Mouse (Mus musculus) erythroblast, embryonic 14.5 days (primary cell): ENCODE measurements around the gene Sobp. TPM values are rescaled to one million over a fixed set of nuclear protein-coding genes. Genes with fewer than 3 reads are reported as not detected.

Experiments used
- H3K27me3 ChIP-seq: 2 replicates; pipeline ENCODE4 v1.6.1; 2012; ENCODE audit warnings: inconsistent platforms; ENCODE audit not compliant: control insufficient read depth
- H3K36me3 ChIP-seq: 2 replicates; pipeline ENCODE4 v1.6.1; 2012; ENCODE audit warnings: mild to moderate bottlenecking, inconsistent platforms; ENCODE audit not compliant: control insufficient read depth
- H3K4me1 ChIP-seq: 2 replicates; pipeline ENCODE4 v1.6.1; 2012; ENCODE audit warnings: inconsistent platforms; ENCODE audit not compliant: control insufficient read depth
- H3K4me3 ChIP-seq: replicated peaks from 2 replicates; pipeline ENCODE3; 2012; ENCODE audit warnings: moderate library complexity, mild to moderate bottlenecking, inconsistent platforms
- H3K9me3 ChIP-seq: 2 replicates; pipeline ENCODE4 v1.6.1; 2012; ENCODE audit warnings: low read length, inconsistent platforms, mixed read lengths; ENCODE audit not compliant: control insufficient read depth
- GATA1 ChIP-seq: IDR thresholded peaks from 2 replicates; pipeline ENCODE4 v1.6.1; 2012; ENCODE audit warnings: low read length, inconsistent platforms, mixed read lengths
- TAL1 ChIP-seq: IDR thresholded peaks from 3 replicates; pipeline ENCODE4 v1.6.1; 2012; ENCODE audit warnings: low read length, inconsistent platforms, mixed read lengths
- polyA plus RNA-seq: library from polyadenylated mRNA; stranded (reverse); fragments of >175 nt; gene quantifications from 2 replicates; pipeline ENCODE4 v1.2.3, GENCODE M21; 2012

The Sobp gene
- polyA plus RNA-seq, 1 experiment: not detected

DNA sequence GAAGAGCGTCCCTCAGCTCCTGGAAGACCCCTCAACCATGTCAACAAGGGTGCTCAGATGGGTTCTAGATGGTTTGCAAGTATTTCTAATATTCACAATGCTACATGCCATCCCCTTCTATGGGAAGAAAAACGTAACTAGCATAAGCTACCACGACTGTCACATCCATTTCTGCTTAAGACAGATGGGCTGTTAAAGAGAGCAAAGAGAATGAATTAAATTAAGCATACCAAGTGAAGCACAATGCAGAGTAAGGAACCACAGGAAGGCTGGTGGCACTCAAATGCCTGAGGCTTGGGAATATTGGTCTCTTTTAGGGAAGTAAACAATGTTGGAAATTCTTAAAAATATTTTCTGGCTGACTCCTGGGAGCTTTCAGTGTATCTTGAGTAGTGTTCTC, 45.6 kb downstream of the Sobp start:
- H3K9me3 ChIP-seq: no peaks in the 10 kb centered on the region
- TF ChIP-seq GATA1 (no peak), TAL1 (no peak)

DNA sequence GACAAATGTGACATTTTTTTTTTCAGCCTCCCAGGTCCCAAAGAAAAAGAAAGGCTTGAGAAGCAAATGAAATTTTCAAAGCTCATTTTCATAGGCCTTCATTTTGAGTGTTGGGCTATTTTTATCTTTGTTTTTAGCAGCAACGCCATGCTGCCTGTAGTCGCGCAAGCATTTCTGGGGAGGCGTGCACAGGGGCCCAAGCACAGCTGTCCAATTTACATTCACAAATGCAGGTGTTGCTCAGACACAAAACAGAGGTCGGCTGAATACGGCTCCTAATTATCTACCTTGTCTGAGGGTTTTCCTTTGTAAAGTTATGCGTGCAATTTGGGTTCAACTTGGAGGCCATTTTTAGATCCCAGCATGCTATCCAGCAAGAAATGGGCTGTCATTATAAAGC, 49.8 kb downstream of the Sobp start:
- H3K4me1 ChIP-seq: no peaks in the 10 kb centered on the region
- H3K36me3 ChIP-seq: no peaks in the 10 kb centered on the region
- no peak for TF ChIP-seq GATA1
- no peak for TF ChIP-seq TAL1
- no peak overlapping the region for H3K4me3 ChIP-seq
- no peaks in the 10 kb centered on the region for H3K27me3 ChIP-seq
- no peaks in the 10 kb centered on the region for H3K9me3 ChIP-seq

More for the DNA sequence above, 45.6 kb downstream of the Sobp start:
- Histone ChIP-seq H3K4me1 (no peaks in the 10 kb centered on the region), H3K4me3 (no peak overlapping the region), H3K36me3 (no peaks in the 10 kb centered on the region), H3K27me3 (no peaks in the 10 kb centered on the region)

DNA sequence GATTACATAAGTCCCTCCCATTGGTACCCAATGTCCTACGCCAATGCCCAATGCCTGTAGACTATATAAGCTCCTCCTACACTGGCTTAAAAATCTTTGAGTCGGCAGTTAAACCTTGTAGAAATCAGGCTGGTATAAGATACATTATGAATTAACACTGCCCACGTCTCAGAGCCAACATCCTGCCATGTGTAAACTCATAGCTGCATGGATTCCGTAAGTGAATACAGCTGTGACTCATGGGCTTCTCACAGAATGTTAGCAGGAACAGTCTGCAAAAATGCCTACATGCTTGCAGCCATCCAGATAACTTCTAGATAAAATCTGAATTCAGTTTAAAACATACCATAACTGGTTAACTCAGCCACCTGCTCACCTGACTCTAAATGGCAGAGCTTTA, 50.2 kb downstream of the Sobp start:
- Histone ChIP-seq H3K4me3 (no peak overlapping the region), H3K27me3 (no peaks in the 10 kb centered on the region), H3K9me3 (no peaks in the 10 kb centered on the region), H3K4me1 (no peaks in the 10 kb centered on the region), H3K36me3 (no peaks in the 10 kb centered on the region)
- TF ChIP-seq TAL1: no peak
- TF ChIP-seq GATA1: no peak

DNA sequence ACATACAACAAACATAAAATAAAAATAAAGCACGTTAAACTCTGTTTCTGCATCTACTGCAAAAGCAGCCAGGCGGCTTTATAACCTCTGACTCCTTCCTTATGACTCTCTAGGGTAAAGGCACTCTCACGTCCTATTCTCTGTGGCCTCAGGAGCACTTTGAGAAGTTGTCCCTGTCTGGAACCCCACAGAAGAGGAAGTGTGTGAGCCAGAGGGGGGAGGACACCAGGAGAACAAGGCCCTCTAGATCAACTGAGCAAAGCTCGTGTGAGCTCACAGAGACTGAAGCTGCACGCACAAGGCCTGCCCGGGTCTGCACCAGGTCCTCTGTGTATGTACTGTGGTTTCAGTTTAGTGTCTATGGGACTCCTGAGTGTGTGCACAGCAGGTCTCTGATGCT, 50.9 kb downstream of the Sobp start:
- no peak for TF ChIP-seq GATA1
- TF ChIP-seq TAL1: no peak
- Histone ChIP-seq H3K4me1 (no peaks in the 10 kb centered on the region), H3K4me3 (no peak overlapping the region), H3K9me3 (no peaks in the 10 kb centered on the region), H3K27me3 (no peaks in the 10 kb centered on the region), H3K36me3 (no peaks in the 10 kb centered on the region)

DNA sequence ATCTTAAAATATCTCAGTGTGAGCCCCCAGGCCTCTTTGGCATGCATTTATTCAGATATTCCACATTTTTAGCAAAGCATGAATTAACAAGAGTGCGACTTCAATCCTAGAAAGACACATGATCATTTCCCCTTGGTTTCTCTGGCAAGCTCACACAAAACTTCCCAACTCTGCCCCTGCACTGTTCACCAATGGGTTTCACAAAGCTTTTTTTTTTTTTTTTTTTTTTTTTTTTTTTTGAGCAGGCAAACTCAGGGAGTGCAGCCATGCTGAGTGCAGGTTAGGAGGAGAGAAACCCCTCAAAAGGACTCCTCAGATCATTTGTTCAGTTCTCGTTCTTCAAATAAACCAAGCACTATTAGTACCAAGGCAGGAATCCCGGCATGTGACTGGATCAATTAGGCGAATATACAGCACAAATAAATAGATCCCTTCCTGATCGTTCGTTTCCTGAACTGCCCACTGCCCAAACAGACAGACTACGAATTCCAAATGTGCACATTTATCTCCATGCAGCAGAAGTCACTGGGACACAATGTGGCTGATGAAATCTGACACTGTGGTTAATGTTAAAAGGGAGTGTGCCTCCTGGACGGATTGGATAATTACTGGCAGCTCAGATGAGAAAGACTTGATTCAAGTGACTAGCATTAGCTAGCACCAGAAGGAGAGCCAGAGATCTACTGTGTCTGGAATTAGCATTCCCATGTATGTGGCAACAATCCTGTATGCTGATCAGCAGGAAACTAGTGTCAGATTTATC, 53.5 kb downstream of the Sobp start:
- no peak for TF ChIP-seq GATA1
- no peak for TF ChIP-seq TAL1
- H3K36me3 ChIP-seq: no peaks in the 10 kb centered on the region
- no peaks in the 10 kb centered on the region for H3K27me3 ChIP-seq
- no peaks in the 10 kb centered on the region for H3K9me3 ChIP-seq
- no peak overlapping the region for H3K4me3 ChIP-seq
- H3K4me1 ChIP-seq: no peaks in the 10 kb centered on the region

DNA sequence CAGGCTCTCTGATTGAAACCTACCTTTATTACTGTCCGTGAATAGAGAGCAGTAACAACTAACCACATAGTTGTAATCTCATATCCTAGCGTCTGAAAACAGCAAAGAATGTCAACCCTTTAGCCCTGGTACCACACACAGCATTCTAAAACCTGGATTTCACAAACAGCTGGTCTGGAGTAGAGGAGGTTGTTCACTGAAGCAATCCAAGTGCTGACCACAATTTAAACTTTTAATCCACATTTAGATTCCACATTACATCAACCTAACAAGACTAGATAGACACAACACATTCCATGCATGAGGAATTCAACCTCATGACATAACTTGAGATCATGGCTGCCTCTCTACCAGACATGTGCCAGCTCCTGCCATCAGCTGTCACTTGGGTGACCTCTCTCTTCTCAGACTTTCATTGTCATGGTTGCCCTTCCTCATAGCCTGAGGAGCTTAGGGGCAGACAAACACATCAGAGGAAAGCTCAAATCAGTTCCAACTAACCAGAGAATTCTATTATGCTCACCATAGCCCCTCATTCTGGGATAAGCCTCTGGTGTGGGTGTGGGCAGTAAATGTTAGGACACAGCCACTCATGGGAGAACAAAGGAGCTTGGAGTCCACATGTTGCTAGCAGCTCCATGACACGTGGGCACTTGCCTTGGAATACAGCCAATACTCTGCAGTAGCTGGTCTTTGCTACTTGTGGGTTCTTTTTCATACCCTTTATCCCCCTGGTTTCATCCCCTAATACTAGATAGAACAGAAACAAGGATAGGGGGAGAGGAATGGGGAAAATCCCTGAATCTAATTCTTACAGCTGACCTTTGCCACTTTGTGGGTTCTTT, 58.0 kb downstream of the Sobp start:
- Histone ChIP-seq H3K9me3 (no peaks in the 10 kb centered on the region), H3K27me3 (no peaks in the 10 kb centered on the region), H3K4me1 (no peaks in the 10 kb centered on the region), H3K36me3 (no peaks in the 10 kb centered on the region), H3K4me3 (no peak overlapping the region)
- no peak for TF ChIP-seq TAL1
- no peak for TF ChIP-seq GATA1

DNA sequence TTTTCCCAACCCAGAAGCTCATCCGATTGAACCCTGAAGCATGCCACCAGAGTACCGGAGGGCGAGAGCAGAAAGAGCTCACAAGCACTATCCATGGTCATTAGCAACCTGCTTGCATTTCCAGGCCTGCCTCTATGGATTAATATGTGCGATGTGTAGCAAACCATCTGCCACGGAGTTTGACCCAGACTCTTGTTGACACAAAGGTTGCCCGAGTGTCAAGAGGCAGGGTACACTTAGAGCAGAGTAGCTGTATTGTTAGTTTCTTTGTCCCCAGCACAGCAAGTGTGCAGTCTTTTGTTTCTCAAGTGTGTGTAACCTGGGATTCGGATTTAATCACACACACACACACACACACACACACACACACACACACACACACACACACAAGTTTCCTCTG, 62.0 kb downstream of the Sobp start:
- Histone ChIP-seq H3K36me3 (no peaks in the 10 kb centered on the region), H3K4me1 (no peaks in the 10 kb centered on the region), H3K4me3 (no peak overlapping the region), H3K9me3 (no peaks in the 10 kb centered on the region), H3K27me3 (no peaks in the 10 kb centered on the region)
- no peak for TF ChIP-seq GATA1
- no peak for TF ChIP-seq TAL1

DNA sequence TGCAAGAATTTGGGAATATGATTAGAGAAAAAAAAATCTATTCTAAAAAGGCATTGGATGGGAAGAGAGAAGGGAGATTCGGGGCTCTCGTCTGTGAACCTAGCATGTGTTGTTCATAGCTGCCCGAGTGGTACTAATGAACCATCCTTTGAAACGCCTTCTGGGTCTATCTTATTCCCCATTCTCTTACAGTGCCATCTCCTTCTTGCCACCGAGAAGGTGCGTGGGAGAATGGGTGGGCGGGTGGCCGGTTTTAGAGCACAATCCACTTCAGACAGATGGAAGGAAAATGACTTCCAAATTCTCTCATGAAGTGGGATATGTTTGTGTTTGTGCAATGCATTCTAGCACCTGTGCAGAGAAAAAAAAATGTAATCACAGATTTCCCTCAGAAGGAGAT, 67.7 kb downstream of the Sobp start:
- Histone ChIP-seq H3K4me1 (no peaks in the 10 kb centered on the region), H3K36me3 (no peaks in the 10 kb centered on the region), H3K9me3 (no peaks in the 10 kb centered on the region), H3K4me3 (no peak overlapping the region), H3K27me3 (no peaks in the 10 kb centered on the region)
- TF ChIP-seq TAL1 (no peak), GATA1 (no peak)

DNA sequence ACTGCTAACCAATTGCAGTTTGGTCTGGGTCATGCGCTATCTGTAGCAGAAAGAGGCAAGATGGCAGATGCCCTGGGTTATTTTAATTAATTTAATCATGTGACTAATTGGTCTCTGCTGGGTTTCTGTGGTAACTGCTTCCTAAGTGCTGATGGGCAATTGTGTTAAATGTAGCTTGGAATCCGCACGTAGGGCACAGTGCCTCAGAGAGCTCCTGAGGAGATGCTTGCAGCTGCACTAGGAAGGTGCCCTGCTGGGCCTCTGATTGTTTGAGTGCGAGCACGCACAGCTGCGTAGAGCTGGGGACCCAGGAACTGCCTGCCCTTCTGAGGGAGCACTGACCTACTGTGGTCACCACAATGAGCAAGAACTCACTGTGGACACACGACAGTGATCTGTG, 68.1 kb downstream of the Sobp start:
- no peaks in the 10 kb centered on the region for H3K9me3 ChIP-seq
- H3K4me3 ChIP-seq: no peak overlapping the region
- TF ChIP-seq TAL1 (no peak), GATA1 (no peak)
- no peaks in the 10 kb centered on the region for H3K27me3 ChIP-seq
- H3K36me3 ChIP-seq: no peaks in the 10 kb centered on the region
- no peaks in the 10 kb centered on the region for H3K4me1 ChIP-seq
